Mouse (Mus musculus) forebrain, embryonic 15.5 days (tissue): ENCODE results near the gene Ppp4r4. TPM values are rescaled to one million over a fixed set of nuclear protein-coding genes. Genes with fewer than 3 reads are reported as not detected.
A peak's percentile ranks its signal among the peaks of the same experiment; 100 is the strongest.

ENCODE experiments used
- ATAC-seq: fragments of 200-750 bp; cut with Nextera tagmentation; replicated peaks from 2 replicates; pipeline ENCODE4 v1.8.0; 2017; ENCODE audit warnings: mild to moderate bottlenecking, moderate TSS enrichment, moderate library complexity
- H3K27ac ChIP-seq: fragments of 300-500 bp; sonication (generic); replicated peaks from 2 replicates; pipeline ENCODE4 v1.5.1; 2015; ENCODE audit warnings: mild to moderate bottlenecking, inconsistent platforms
- H3K27me3 ChIP-seq: fragments of 300-500 bp; sonication (generic); 2 replicates; pipeline ENCODE4 v1.6.1; 2015; ENCODE audit warnings: inconsistent platforms
- H3K36me3 ChIP-seq: fragments of 300-500 bp; sonication (generic); 2 replicates; pipeline ENCODE4 v1.6.1; 2015; ENCODE audit warnings: mild to moderate bottlenecking, inconsistent platforms
- H3K4me1 ChIP-seq: fragments of 300-500 bp; sonication (generic); 2 replicates; pipeline ENCODE4 v1.6.1; 2015; ENCODE audit warnings: inconsistent platforms
- H3K4me2 ChIP-seq: fragments of 300-500 bp; sonication (generic); replicated peaks from 2 replicates; pipeline ENCODE4 v1.6.1; 2015; ENCODE audit warnings: mild to moderate bottlenecking, inconsistent platforms
- H3K4me3 ChIP-seq: fragments of 300-500 bp; sonication (generic); 2 replicates; pipeline ENCODE4 v1.5.1; 2015; ENCODE audit warnings: mild to moderate bottlenecking, inconsistent platforms
- H3K9ac ChIP-seq: fragments of 300-500 bp; sonication (generic); replicated peaks from 2 replicates; pipeline ENCODE4 v1.6.1; 2015; ENCODE audit warnings: mild to moderate bottlenecking, inconsistent platforms
- H3K9me3 ChIP-seq: fragments of 300-500 bp; sonication (generic); 2 replicates; pipeline ENCODE4 v1.6.1; 2016; ENCODE audit warnings: inconsistent platforms
- whole genome bisulfite sequencing: fragments of 180-500 bp; shearing (Covaris S2); methylation state at CpG from one replicate; pipeline ENCODE4 v1.1.7; 2015; ENCODE audit warnings: mixed read lengths; 5-methylcytosine and 5-hydroxymethylcytosine counted together
- polyA plus RNA-seq: library from polyadenylated mRNA; unstranded; fragments of >200 nt; fragmentation: Nextera tagmentation; extraction: Ambion mirVana; gene quantifications from 2 replicates; pipeline ENCODE4 v1.2.1, GENCODE M21; 2015

The Ppp4r4 gene
- polyA plus RNA-seq, 1 experiment from 2014 or later, result 1.9 TPM

DNA sequence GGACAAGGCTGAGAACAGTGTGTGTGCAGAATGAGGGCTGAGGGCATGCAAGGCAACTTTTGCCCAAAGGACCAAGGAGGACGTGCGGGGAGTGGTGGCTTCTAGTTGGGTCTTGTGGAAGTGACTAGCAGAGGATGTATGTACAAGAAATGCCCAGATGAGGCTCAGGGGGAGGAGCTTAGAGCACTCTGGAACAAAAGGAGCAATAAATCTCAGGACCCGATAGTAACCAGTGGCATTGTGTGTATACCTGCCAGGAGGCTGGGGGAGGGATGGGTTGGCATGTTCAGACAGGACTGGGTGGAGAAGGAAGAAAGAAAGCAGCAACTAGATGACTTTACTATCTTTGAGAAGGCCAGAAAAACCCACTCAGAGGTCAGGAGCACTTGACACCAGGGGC, 27.7 kb upstream of the Ppp4r4 start:
- no peaks in the 10 kb centered on the region for H3K36me3 ChIP-seq
- H3K27me3 ChIP-seq, result no peaks in the 10 kb centered on the region
- no peak overlapping the region for H3K27ac ChIP-seq
- H3K4me1 ChIP-seq, result no peaks in the 10 kb centered on the region
- H3K9me3 ChIP-seq, result no peaks in the 10 kb centered on the region
- 89% methylated on average over 3 of the region's 3 CpGs for WGBS
- H3K4me3 ChIP-seq, result no peak overlapping the region
- no peak overlapping the region for H3K9ac ChIP-seq
- no peak for ATAC-seq
- H3K4me2 ChIP-seq, result no peak overlapping the region

DNA sequence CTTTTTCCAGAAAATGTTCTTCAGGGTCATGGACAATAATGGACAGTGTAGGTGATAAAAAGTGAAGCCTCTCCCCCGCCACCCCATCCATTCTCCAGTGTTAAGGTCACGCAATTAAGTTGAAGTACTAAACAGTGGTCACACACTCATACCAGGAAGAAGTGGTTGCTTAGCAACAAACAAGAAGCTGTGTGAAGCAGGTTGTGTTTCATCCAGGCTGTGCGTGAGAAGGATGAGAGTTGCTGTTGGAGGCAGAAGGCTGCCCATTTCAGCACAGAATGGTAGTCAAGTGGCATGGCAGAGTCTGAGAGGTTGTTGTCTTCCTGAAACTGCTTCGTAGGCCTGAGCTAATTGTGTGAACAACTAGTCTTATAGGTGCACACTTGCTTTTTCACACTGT, 23.7 kb upstream of the Ppp4r4 start:
- H3K36me3 ChIP-seq, result no peaks in the 10 kb centered on the region
- H3K4me3 ChIP-seq, result no peak overlapping the region
- H3K27ac ChIP-seq, result no peak overlapping the region
- H3K27me3 ChIP-seq, result no peaks in the 10 kb centered on the region
- peaks cover 1% of the 10 kb centered on the region for H3K4me1 ChIP-seq
- ATAC-seq, result no peak
- H3K4me2 ChIP-seq, result no peak overlapping the region
- 59% methylated on average over 4 of the region's 4 CpGs for WGBS
- no peak overlapping the region for H3K9ac ChIP-seq
- H3K9me3 ChIP-seq, result no peaks in the 10 kb centered on the region

- no peak for ATAC-seq
- 81% methylated on average over 8 of the region's 8 CpGs for WGBS
- H3K4me3 ChIP-seq, result no peak overlapping the region
- no peaks in the 10 kb centered on the region for H3K36me3 ChIP-seq
- peaks cover 13% of the 10 kb centered on the region for H3K4me1 ChIP-seq
- H3K9me3 ChIP-seq, result no peaks in the 10 kb centered on the region
- H3K9ac ChIP-seq, result no peak overlapping the region
- no peak overlapping the region for H3K4me2 ChIP-seq
- no peaks in the 10 kb centered on the region for H3K27me3 ChIP-seq
- H3K27ac ChIP-seq, result no peak overlapping the region
These were observed 22.2 kb upstream of the Ppp4r4 start for GRCm38 (mm10) chr12:103509893-103510292.

GRCm38 (mm10) chr12:103511586-103511985, 20.5 kb upstream of the Ppp4r4 start:
- H3K36me3 ChIP-seq, result no peaks in the 10 kb centered on the region
- peaks cover 13% of the 10 kb centered on the region for H3K4me1 ChIP-seq
- H3K27ac ChIP-seq, result no peak overlapping the region
- H3K27me3 ChIP-seq, result 0 out of 2 replicates have a peak, but pooled peaks cover 3% of the 10 kb centered on the region
- H3K9me3 ChIP-seq, result no peaks in the 10 kb centered on the region
- WGBS, result 69% methylated on average over 2 of the region's 2 CpGs
- no peak overlapping the region for H3K4me2 ChIP-seq
- no peak overlapping the region for H3K9ac ChIP-seq
- no peak overlapping the region for H3K4me3 ChIP-seq
- ATAC-seq, result no peak

GRCm38 (mm10) chr12:103513039-103513438, 19.0 kb upstream of the Ppp4r4 start:
- 48% methylated on average over 2 of the region's 2 CpGs for whole genome bisulfite sequencing
- no peak overlapping the region for H3K4me2 ChIP-seq
- peaks cover 13% of the 10 kb centered on the region for H3K4me1 ChIP-seq
- H3K27me3 ChIP-seq, result 0 out of 2 replicates have a peak, but pooled peaks cover 3% of the 10 kb centered on the region
- ATAC-seq, result peak; percentile 36
- 0 out of 2 replicates have a peak overlapping the region, but pooled peaks have one; percentile 37 for H3K27ac ChIP-seq
- H3K9me3 ChIP-seq, result no peaks in the 10 kb centered on the region
- H3K4me3 ChIP-seq, result no peak overlapping the region
- H3K9ac ChIP-seq, result no peak overlapping the region
- H3K36me3 ChIP-seq, result no peaks in the 10 kb centered on the region

DNA sequence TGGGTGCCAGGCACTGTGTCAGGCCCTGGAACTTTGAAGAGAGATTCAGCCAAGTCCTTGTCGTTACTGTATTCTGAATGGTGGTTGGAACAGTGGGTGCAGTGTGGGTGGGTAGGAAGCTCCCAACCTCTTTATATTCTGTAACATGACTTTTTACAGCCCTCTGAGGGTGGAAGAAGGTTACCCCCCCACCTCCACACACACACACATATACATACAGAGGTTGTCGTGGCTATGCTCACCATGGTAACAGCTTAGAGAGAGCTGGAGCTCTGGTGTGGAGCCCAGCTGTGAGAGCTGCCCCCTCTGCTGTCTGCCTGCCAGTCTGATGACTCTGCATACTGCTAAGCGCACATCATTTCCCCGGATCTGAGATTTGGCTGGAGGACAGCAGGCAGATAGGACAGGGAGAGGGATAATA, 18.6 kb upstream of the Ppp4r4 start:
- no peaks in the 10 kb centered on the region for H3K9me3 ChIP-seq
- no peaks in the 10 kb centered on the region for H3K36me3 ChIP-seq
- 0 out of 2 replicates have a peak overlapping the region, but pooled peaks have one; percentile 37 for H3K27ac ChIP-seq
- no peak overlapping the region for H3K9ac ChIP-seq
- 8% methylated on average over 4 of the region's 4 CpGs for WGBS
- no peak overlapping the region for H3K4me3 ChIP-seq
- peak; percentile 92 for ATAC-seq
- peaks cover 13% of the 10 kb centered on the region for H3K4me1 ChIP-seq
- H3K27me3 ChIP-seq, result 0 out of 2 replicates have a peak, but pooled peaks cover 3% of the 10 kb centered on the region
- H3K4me2 ChIP-seq, result no peak overlapping the region

DNA sequence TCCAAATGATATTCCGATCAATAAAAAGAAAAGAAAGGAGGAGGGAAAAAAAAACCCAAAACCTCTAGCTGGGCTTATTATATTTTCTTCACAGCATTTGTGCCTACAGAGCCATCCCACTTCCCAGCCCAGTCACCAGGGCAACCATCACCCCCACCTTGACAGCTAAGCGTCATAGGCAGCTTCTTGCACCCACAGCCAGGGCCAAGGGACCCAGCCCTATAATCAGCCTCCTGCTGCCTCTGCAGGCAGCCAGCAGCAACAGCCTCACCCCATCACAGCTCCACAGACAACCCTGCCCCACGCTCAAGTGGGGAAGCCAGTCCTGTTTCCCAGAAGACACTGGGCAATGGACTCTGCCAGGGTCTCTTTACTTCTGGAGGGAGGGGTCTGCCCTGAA, 17.7 kb upstream of the Ppp4r4 start:
- Histone ChIP-seq H3K27me3 (0 out of 2 replicates have a peak, but pooled peaks cover 3% of the 10 kb centered on the region), H3K36me3 (no peaks in the 10 kb centered on the region), H3K4me2 (no peak overlapping the region), H3K9ac (no peak overlapping the region), H3K4me3 (no peak overlapping the region), H3K9me3 (no peaks in the 10 kb centered on the region), H3K27ac (no peak overlapping the region), H3K4me1 (peaks cover 13% of the 10 kb centered on the region)
- no peak for ATAC-seq
- WGBS, result 75% methylated on average over 3 of the region's 3 CpGs

- no peaks in the 10 kb centered on the region for H3K9me3 ChIP-seq
- H3K27me3 ChIP-seq, result 0 out of 2 replicates have a peak, but pooled peaks cover 3% of the 10 kb centered on the region
- H3K36me3 ChIP-seq, result no peaks in the 10 kb centered on the region
- WGBS, result 83% methylated on average over 4 of the region's 4 CpGs
- no peak overlapping the region for H3K4me2 ChIP-seq
- no peak overlapping the region for H3K9ac ChIP-seq
- no peak overlapping the region for H3K4me3 ChIP-seq
- H3K4me1 ChIP-seq, result peaks cover 13% of the 10 kb centered on the region
- ATAC-seq, result no peak
- H3K27ac ChIP-seq, result no peak overlapping the region
These were observed 16.4 kb upstream of the Ppp4r4 start for GRCm38 (mm10) chr12:103515638-103516037.

DNA sequence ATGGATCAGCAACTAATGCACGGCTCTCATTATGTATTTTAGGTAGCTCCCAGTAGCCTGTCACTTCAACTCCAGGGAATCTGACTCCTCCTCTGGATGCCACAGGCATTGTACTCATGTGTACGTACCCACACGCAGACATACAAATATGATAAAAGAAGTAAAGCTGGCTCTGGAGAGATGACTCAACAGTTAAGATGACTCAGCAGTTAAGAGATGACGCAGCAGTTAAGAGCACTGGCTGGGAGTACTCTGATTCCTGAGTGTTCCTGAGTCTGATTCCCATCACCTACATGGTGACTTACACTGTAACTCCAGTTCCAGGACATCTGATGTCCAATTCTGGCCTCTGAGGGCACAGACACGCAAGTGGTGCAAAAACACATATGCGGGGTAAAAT, 13.4 kb upstream of the Ppp4r4 start:
- Histone ChIP-seq H3K36me3 (no peaks in the 10 kb centered on the region), H3K4me1 (peaks cover 9% of the 10 kb centered on the region)
- no peak for ATAC-seq

DNA sequence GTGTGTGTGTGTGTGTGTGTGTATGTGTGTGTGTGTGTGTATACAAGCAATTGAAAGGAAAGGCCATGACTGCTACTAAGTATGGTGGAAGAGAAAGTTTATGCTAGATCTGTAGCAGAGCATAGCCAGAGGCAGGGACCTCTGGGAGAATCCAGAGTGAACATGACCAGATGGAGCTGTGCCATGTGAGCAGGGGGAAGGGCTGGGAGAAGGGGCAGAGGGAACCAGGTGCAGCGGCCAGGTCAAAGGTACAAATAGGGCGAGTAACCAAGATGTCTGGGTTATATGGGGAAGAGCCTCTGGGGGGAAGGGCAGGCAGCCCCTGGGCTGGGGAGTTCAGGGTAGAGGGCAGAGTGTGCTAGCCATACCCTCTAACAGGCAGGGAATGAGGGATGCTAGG, 1.5 kb upstream of the Ppp4r4 start:
- no peak overlapping the region for H3K4me2 ChIP-seq
- no peaks in the 10 kb centered on the region for H3K27me3 ChIP-seq
- WGBS, result 88% methylated on average over 2 of the region's 2 CpGs
- ATAC-seq, result no peak
- H3K36me3 ChIP-seq, result no peaks in the 10 kb centered on the region
- H3K4me3 ChIP-seq, result no peak overlapping the region
- no peak overlapping the region for H3K27ac ChIP-seq
- no peak overlapping the region for H3K9ac ChIP-seq
- H3K9me3 ChIP-seq, result no peaks in the 10 kb centered on the region
- peaks cover 9% of the 10 kb centered on the region for H3K4me1 ChIP-seq

More for the DNA sequence above, 13.4 kb upstream of the Ppp4r4 start:
- H3K9ac ChIP-seq, result no peak overlapping the region
- no peak overlapping the region for H3K27ac ChIP-seq
- peaks cover 6% of the 10 kb centered on the region; the same call in 1 of the 2 replicates for H3K9me3 ChIP-seq
- 91% methylated on average over 6 of the region's 6 CpGs for WGBS
- H3K27me3 ChIP-seq, result 0 out of 2 replicates have a peak, but pooled peaks cover 3% of the 10 kb centered on the region
- no peak overlapping the region for H3K4me2 ChIP-seq
- H3K4me3 ChIP-seq, result no peak overlapping the region

DNA sequence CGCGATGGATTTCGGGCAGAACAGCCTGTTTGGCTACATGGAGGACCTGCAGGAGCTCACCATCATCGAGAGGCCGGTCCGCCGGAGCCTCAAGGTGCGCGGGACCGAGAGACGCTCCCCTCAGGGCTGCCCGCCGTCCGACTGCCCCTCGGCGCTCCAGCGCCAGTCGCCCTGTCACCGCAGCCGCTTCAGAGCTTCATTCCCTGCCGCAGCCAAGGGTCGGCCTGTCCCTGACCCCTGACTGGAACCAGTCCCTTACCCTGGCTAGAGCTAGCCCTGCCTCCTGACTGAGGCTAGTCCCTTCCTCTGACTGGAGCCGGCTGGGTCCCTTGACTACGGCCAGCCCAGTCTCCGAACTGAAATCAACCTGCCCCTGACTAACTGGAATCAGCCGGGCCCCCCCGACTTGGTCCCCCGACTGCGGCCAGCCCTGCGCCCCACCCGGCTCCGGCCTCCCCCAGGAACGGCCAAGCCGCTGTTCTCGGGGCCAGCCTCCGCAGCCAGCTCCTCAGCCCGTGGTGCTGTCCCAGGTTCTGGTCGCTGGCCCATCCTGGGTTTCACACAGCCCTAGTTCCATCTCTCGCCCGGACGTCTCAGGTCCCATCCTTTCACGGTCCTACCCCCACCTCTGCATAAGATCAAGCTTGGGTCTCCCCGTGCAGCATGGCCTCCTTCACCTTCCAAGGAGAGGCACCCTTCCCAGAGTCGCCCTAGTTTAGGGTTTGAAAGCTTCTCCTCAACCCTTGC, 739 bp downstream of the Ppp4r4 start:
- WGBS, result under 1% methylated on average over 44 of the region's 44 CpGs
- no peaks in the 10 kb centered on the region for H3K36me3 ChIP-seq
- peak overlapping the region; percentile 95 for H3K4me2 ChIP-seq
- peak overlapping the region; percentile 80 for H3K4me3 ChIP-seq
- ATAC-seq, result peak; percentile 67
- no peaks in the 10 kb centered on the region for H3K27me3 ChIP-seq
- peak overlapping the region; percentile 86 for H3K9ac ChIP-seq
- H3K4me1 ChIP-seq, result peaks cover 9% of the 10 kb centered on the region
- peak overlapping the region; percentile 65 for H3K27ac ChIP-seq
- no peaks in the 10 kb centered on the region for H3K9me3 ChIP-seq

GRCm38 (mm10) chr12:103540429-103540828, 8.3 kb downstream of the Ppp4r4 start:
- Histone ChIP-seq H3K27ac (no peak overlapping the region), H3K36me3 (no peaks in the 10 kb centered on the region), H3K9ac (no peak overlapping the region), H3K9me3 (no peaks in the 10 kb centered on the region), H3K27me3 (no peaks in the 10 kb centered on the region), H3K4me3 (no peak overlapping the region), H3K4me1 (no peaks in the 10 kb centered on the region), H3K4me2 (no peak overlapping the region)
- 80% methylated on average over 4 of the region's 4 CpGs for WGBS
- no peak for ATAC-seq
